Mouse (Mus musculus): ENCODE results near the gene Mettl26.

- no peak for TF ChIP-seq EP300 (IDR thresholded peaks at IDR 0.05)
- no peak for TF ChIP-seq CTCF (IDR thresholded peaks at IDR 0.05)
These were observed 43.2 kb upstream of the Mettl26 start for GRCm38 (mm10) chr17:25831451-25832281.

All from lung, postnatal 0 days (tissue).